Mouse (Mus musculus): ENCODE data around the gene Cpeb4.
"Not testable (repeated sequence)": the region's sequence is repeated elsewhere in the genome, so short reads cannot be mapped to it uniquely, and the experiment has no call there.

The Cpeb4 gene

GRCm38 (mm10) chr11:31974132-31974531 lies 102.1 kb downstream of the Cpeb4 start:
- DNase-seq (ENCODE audit: low read depth, low spot score), result no peak

- no peak for DNase-seq (ENCODE audit: low read depth, low spot score)
These were observed 102.8 kb downstream of the Cpeb4 start for GRCm38 (mm10) chr11:31974826-31975225.

GRCm38 (mm10) chr11:31975678-31976077 lies 103.7 kb downstream of the Cpeb4 start:
- DNase-seq (ENCODE audit: low read depth, low spot score), result no peak

GRCm38 (mm10) chr11:31976137-31976536 lies 104.1 kb downstream of the Cpeb4 start:
- DNase-seq (ENCODE audit: low read depth, low spot score), result no peak

- DNase-seq (ENCODE audit: low read depth, low spot score), result not testable (repeated sequence)
These were observed 108.1 kb downstream of the Cpeb4 start for GRCm38 (mm10) chr11:31980089-31980488.

- DNase-seq (ENCODE audit: low read depth, low spot score), result no peak
These were observed 109.8 kb downstream of the Cpeb4 start for GRCm38 (mm10) chr11:31981830-31982229.

- DNase-seq (ENCODE audit: low read depth, low spot score), result not testable (repeated sequence)
These were observed 110.4 kb downstream of the Cpeb4 start for GRCm38 (mm10) chr11:31982247-31982943.

- no peak for DNase-seq (ENCODE audit: low read depth, low spot score)
These were observed 111.2 kb downstream of the Cpeb4 start for GRCm38 (mm10) chr11:31983249-31983648.

GRCm38 (mm10) chr11:31984786-31985185 lies 112.8 kb downstream of the Cpeb4 start:
- no peak for DNase-seq (ENCODE audit: low read depth, low spot score)

Measured in telencephalon, adult 2 months (tissue).